Mouse (Mus musculus) limb, embryonic 10.5 days (tissue): ENCODE measurements around the gene Mmp17. TPM values are rescaled to one million over a fixed set of nuclear protein-coding genes. Genes with fewer than 3 reads are reported as not detected.
"Not testable (repeated sequence)": the region's sequence is repeated elsewhere in the genome, so short reads cannot be mapped to it uniquely, and the experiment has no call there.

Experiments
- DNase-seq: peaks from one replicate; pipeline ENCODE4 v3.0.0-alpha.2; 2017; ENCODE audit warnings: low spot score
- H3K27ac ChIP-seq: fragments of 300-500 bp; sonication (generic); 2 replicates; pipeline ENCODE4 v1.5.1; 2016; ENCODE audit warnings: mild to moderate bottlenecking
- H3K27me3 ChIP-seq: fragments of 300-500 bp; sonication (generic); 2 replicates; pipeline ENCODE4 v1.6.1; 2016; ENCODE audit warnings: low read depth, mild to moderate bottlenecking; ENCODE audit not compliant: poor library complexity, severe bottlenecking
- H3K36me3 ChIP-seq: fragments of 300-500 bp; sonication (generic); 2 replicates; pipeline ENCODE4 v1.6.1; 2016; ENCODE audit warnings: mild to moderate bottlenecking, moderate library complexity
- H3K4me1 ChIP-seq: fragments of 300-500 bp; sonication (generic); 2 replicates; pipeline ENCODE4 v1.6.1; 2016
- H3K4me3 ChIP-seq: fragments of 300-500 bp; sonication (generic); 2 replicates; pipeline ENCODE4 v1.5.1; 2016; ENCODE audit warnings: mild to moderate bottlenecking, moderate library complexity
- H3K9me3 ChIP-seq: fragments of 300-500 bp; sonication (generic); replicated peaks from 2 replicates; pipeline ENCODE4 v1.6.1; 2016; ENCODE audit warnings: mild to moderate bottlenecking
- WGBS: fragments of 180-500 bp; shearing (Covaris S2); methylation state at CpG from one replicate; pipeline ENCODE4 v1.1.7; 2016; 5-methylcytosine and 5-hydroxymethylcytosine counted together
- polyA plus RNA-seq: library from polyadenylated mRNA; unstranded; fragments of >200 nt; fragmentation: Nextera tagmentation; extraction: Ambion mirVana; gene quantifications from 2 replicates; pipeline ENCODE4 v1.2.1, GENCODE M21; 2016

Gene Mmp17
- polyA plus RNA-seq, 1 experiment from 2014 or later = 1.4 TPM

DNA sequence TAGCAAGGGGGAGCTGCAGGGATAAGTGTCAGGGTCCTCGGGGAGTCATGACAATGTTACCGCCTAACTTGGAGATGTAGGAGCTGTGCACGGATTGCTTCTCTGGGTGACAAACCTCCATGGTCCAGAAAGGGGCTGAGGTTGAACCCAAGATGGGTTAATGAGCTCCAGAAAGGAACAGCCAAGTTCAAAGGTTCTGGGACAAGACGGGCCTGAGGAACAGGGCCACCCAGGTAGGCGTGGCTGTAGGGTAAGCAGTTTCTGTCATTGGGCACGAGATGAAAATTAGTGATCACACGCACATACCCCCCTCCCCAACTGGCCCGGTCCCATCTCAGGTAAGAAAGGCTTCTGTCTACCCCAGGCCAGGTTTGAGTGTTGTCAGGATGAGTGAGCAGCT is 23.5 kb downstream of the Mmp17 start:
- WGBS = 80% methylated on average over 8 of the region's 8 CpGs
- no peak overlapping the region for H3K4me3 ChIP-seq
- no peaks in the 10 kb centered on the region for H3K4me1 ChIP-seq
- H3K27ac ChIP-seq = no peak overlapping the region
- no peak for DNase-seq
- H3K36me3 ChIP-seq = no peaks in the 10 kb centered on the region
- H3K9me3 ChIP-seq = no peaks in the 10 kb centered on the region
- H3K27me3 ChIP-seq = no peaks in the 10 kb centered on the region

DNA sequence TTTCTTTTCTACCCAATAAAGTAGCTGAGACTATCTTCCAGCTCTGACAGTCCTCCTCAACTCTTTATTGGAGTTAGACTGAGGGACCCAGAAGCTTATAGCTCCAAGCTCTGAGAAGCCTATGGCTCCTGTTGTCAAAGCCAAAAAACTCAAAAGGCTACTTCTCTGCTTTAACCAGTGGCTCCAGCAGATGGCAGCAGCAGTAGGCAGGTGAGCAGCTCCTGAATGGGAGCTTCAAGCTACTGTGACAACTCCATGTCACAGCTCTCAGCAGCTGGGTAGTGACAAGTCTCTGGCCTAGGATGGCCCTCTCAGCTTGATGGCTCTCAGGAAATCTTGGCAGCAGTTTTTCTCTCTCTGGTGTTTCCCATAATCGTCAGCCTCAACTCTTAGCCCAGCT is 27.1 kb downstream of the Mmp17 start:
- WGBS = 20% methylated on average over 1 of the region's 1 CpGs
- H3K27ac ChIP-seq = no peak overlapping the region
- H3K4me1 ChIP-seq = no peaks in the 10 kb centered on the region
- DNase-seq = peak; percentile 70
- H3K27me3 ChIP-seq = no peaks in the 10 kb centered on the region
- H3K4me3 ChIP-seq = no peak overlapping the region
- no peaks in the 10 kb centered on the region for H3K9me3 ChIP-seq
- H3K36me3 ChIP-seq = no peaks in the 10 kb centered on the region

DNA sequence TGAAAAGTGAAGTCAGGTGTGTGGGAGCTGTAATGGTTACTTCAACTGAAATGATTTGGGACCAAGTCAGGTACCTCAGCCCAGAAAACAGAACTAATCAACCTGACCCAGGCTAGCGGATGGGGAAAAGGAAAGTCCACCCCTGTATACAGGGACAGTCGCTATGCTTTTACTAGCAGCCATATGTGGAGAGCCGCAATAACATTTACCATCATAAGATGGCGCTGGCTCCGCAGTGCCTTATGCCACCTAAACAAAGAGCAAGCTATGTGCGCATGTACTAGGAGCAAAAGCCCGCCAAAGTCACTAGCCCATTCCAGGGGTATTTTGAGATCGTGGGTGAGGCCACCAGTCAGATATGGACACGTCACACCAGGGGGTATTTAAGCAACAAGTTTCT is 36.6 kb downstream of the Mmp17 start:
- not testable (repeated sequence) for H3K27ac ChIP-seq, H3K4me3 ChIP-seq, H3K36me3 ChIP-seq, H3K4me1 ChIP-seq, DNase-seq, H3K27me3 ChIP-seq, H3K9me3 ChIP-seq
- 70% methylated on average over 9 of the region's 9 CpGs for WGBS

DNA sequence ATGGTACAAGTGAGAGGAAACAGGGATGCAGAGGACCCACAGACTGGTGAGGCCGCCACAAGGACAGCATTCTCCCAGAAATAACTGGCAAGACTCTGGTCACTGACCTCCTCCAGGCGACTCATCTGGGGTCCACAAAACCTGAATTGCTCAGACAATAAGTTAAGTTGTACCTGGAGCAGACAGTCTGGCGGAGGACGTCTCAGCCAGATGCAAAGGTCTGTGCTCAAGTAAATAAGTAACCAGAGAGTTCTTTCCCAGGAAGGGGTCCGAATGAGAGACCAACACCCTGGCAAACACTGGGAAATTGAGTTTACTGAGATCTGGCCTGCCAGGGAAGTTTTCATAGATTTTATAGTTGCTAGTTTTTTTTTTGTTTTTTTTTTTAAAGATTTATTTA is 37.4 kb downstream of the Mmp17 start:
- Histone ChIP-seq H3K36me3 (no peaks in the 10 kb centered on the region), H3K4me3 (no peak overlapping the region), H3K27me3 (no peaks in the 10 kb centered on the region), H3K9me3 (no peaks in the 10 kb centered on the region), H3K4me1 (no peaks in the 10 kb centered on the region), H3K27ac (no peak overlapping the region)
- WGBS = 85% methylated on average over 5 of the region's 5 CpGs
- DNase-seq = no peak

DNA sequence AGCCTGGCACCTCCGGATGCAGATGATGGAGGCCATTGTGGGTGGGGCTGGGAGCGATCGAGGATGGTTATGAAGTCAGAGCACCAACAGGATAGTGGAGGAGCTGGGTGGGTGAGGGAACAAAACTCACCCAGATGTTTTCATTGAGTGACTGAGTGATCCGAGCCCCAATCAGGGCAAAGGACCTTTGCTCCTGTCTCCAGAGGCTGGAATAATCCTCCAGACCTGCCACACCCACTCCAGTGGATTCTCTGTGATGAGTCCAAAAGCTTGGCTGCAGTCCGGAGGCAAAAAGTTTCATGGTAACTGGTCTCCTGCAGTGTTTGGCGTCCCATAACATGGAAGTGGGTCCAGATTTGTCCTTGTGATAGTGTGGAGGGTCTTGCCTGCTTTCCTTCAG is 42.1 kb downstream of the Mmp17 start:
- no peak overlapping the region for H3K4me3 ChIP-seq
- no peaks in the 10 kb centered on the region for H3K27me3 ChIP-seq
- no peaks in the 10 kb centered on the region for H3K4me1 ChIP-seq
- no peaks in the 10 kb centered on the region for H3K36me3 ChIP-seq
- 91% methylated on average over 6 of the region's 6 CpGs for WGBS
- H3K9me3 ChIP-seq = no peaks in the 10 kb centered on the region
- no peak overlapping the region for H3K27ac ChIP-seq
- no peak for DNase-seq

DNA sequence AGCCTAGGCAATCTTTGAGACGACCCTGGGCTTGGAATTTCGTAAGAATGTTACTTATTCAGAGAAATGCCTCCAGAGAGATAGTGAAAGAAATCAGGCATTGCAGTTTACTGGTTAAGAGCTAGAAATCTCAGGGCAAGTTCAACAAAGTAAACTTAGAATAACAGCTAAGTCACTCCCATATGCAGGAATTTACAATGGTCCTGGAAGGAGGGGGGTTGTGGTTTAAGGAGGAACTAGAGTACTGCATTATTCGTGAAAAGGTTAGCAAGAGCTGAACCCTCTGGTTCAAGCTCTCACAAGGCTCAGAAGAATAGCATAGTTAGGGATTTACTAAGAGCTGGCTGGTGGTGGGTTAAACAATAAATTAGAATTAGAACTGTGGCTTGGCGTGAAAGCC is 42.6 kb downstream of the Mmp17 start:
- H3K27ac ChIP-seq, H3K4me1 ChIP-seq, H3K9me3 ChIP-seq, H3K36me3 ChIP-seq, DNase-seq, H3K4me3 ChIP-seq, H3K27me3 ChIP-seq: not testable (repeated sequence)
- WGBS = 79% methylated on average over 4 of the region's 4 CpGs

DNA sequence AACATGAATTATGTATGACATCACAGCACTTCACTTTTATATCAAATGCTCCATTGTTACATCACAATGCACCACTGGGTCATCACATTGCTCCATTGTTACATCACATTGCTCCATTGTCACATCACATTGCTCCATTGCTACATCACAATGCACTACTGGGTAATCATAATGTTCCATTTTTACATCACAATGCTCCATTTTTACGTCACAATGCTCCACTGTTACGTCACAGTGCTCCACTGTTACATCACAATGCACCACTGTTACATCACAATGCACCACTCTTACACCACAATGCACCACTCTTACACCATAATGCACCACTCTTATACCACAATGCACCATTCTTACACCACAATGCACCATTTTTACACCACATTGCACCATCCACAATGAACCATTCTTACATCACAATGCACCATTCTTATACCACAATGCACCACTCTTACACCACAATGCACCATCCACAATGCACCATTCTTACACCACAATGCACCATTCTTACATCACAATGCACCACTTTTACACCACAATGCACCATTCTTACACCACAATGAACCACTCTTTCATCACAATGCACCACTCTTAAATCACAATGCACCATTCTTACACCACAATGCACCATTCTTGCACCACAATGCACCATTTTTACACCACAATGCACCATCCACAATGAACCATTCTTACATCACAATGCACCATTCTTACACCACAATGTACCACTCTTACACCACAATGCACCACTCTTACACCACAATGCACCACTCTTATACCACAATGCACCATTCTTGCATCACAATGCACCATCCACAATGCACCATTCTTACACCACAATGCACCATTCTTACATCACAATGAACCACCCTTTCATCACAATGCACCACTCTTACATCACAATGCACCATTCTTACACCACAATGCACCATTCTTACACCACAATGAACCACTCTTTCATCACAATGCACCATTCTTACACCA is 48.6 kb downstream of the Mmp17 start:
- DNase-seq, H3K4me1 ChIP-seq, H3K36me3 ChIP-seq, H3K4me3 ChIP-seq, H3K27ac ChIP-seq, H3K9me3 ChIP-seq, H3K27me3 ChIP-seq: not testable (repeated sequence)
- 87% methylated on average over 2 of the region's 2 CpGs for WGBS

DNA sequence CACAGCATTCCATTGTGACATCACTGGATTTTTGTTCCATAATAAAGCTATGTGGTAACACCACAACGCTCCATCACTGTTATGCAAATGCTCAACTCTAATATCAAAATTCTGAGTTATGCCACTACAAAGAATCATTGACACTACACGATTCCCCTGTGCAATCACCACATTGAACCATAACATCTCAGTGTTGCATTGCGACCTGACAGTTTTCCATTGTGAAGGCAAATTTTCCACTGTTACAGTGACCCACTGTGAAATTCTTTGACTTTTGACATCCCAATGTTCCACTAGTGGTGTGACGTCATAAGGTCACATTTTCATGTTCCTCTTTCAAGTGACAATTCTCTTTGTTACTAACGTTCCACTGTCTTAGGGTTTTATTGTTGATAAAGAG is 66.9 kb downstream of the Mmp17 start:
- no peaks in the 10 kb centered on the region for H3K27me3 ChIP-seq
- peaks cover 18% of the 10 kb centered on the region for H3K36me3 ChIP-seq
- H3K4me1 ChIP-seq = no peaks in the 10 kb centered on the region
- H3K9me3 ChIP-seq = no peaks in the 10 kb centered on the region
- no peak overlapping the region for H3K4me3 ChIP-seq
- WGBS = 93% methylated on average over 5 of the region's 5 CpGs
- no peak for DNase-seq
- no peak overlapping the region for H3K27ac ChIP-seq

DNA sequence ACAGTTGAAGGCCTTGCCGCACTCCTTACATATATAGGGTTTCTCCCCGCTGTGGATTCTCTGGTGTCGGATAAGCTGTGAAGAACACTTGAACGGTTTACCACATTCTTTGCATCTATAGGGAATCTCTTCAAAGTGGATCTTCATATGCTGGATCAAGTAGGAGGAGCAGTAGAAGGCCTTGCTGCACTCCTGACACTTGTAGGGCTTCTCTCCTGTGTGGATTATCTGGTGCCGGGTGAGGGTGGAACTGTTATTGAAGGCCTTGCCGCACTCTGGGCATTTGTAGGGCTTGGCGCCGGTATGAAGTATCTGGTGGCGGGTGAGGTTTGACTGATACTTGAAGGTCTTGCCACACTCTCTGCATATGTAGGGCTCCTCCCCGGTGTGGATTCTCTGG is 73.0 kb downstream of the Mmp17 start:
- no peak overlapping the region for H3K27ac ChIP-seq
- H3K27me3 ChIP-seq = no peaks in the 10 kb centered on the region
- peaks cover 68% of the 10 kb centered on the region for H3K36me3 ChIP-seq
- H3K9me3 ChIP-seq = no peaks in the 10 kb centered on the region
- no peak overlapping the region for H3K4me3 ChIP-seq
- WGBS = 98% methylated on average over 10 of the region's 10 CpGs
- no peaks in the 10 kb centered on the region for H3K4me1 ChIP-seq
- DNase-seq = no peak

DNA sequence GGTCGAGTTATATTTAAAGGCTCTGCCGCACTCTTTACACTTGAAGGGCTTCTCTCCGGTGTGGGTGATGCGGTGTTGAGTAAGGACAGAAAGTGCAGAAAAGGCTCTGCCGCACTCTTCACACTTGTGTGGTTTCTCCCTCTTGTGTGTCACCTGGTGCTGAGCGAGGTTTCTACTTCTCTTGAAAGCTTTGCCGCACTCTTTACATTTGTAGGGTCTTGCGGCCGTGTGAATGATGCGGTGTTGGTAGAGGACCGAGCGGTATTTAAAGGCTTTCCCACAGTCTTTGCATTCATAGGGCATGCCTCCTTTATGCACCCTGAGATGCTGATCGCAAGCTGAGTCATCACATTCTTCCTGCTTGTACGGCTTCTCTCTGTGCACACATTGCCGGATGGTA is 74.0 kb downstream of the Mmp17 start:
- Histone ChIP-seq H3K27me3 (no peaks in the 10 kb centered on the region), H3K27ac (no peak overlapping the region), H3K4me1 (no peaks in the 10 kb centered on the region), H3K9me3 (no peaks in the 10 kb centered on the region), H3K36me3 (peaks cover 68% of the 10 kb centered on the region), H3K4me3 (no peak overlapping the region)
- DNase-seq = no peak
- WGBS = 95% methylated on average over 15 of the region's 15 CpGs

Other genes with a start within 250 kb of the Mmp17 start
- gene Sfswap, start 82.9 kb upstream of the Mmp17 start, polyA plus RNA-seq = 54.4 and 57.5 TPM in 2 replicates
- gene Zfp11, start 85.9 kb downstream of the Mmp17 start, polyA plus RNA-seq = 5.9 and 7.0 TPM in 2 replicates
- not detected in 2 replicates for gene Sept14, start 124.3 kb downstream of the Mmp17 start, polyA plus RNA-seq
- gene Mrps17, start 131.3 kb downstream of the Mmp17 start, polyA plus RNA-seq = 187 and 191 TPM in 2 replicates
- 59.6 and 75.0 TPM in 2 replicates for gene Nipsnap2, start 140.9 kb downstream of the Mmp17 start, polyA plus RNA-seq
- gene Psph, start 203.3 kb downstream of the Mmp17 start, polyA plus RNA-seq = 33.8 and 34.0 TPM in 2 replicates